Mouse (Mus musculus) mesoderm, embryonic 11.5 days (tissue): ENCODE results near the gene Pip5kl1.

Source experiments
- DNase-seq: peaks from one replicate; pipeline ENCODE4 v3.0.0-alpha.2; 2012; ENCODE audit warnings: low read depth, low spot score

The Pip5kl1 gene

GRCm38 (mm10) chr2:32582830-32583799 lies 8.5 kb downstream of the Pip5kl1 start:
- DNase-seq = peak; percentile 92

GRCm38 (mm10) chr2:32585149-32585714 lies 10.6 kb downstream of the Pip5kl1 start:
- no peak for DNase-seq

- peak; percentile 97 for DNase-seq
Measured at GRCm38 (mm10) chr2:32586871-32587351, 12.3 kb downstream of the Pip5kl1 start, which contains the start of gene St6galnac4. Gene St6galnac4, plus strand, starts transcription at chr2:32587095.

DNA sequence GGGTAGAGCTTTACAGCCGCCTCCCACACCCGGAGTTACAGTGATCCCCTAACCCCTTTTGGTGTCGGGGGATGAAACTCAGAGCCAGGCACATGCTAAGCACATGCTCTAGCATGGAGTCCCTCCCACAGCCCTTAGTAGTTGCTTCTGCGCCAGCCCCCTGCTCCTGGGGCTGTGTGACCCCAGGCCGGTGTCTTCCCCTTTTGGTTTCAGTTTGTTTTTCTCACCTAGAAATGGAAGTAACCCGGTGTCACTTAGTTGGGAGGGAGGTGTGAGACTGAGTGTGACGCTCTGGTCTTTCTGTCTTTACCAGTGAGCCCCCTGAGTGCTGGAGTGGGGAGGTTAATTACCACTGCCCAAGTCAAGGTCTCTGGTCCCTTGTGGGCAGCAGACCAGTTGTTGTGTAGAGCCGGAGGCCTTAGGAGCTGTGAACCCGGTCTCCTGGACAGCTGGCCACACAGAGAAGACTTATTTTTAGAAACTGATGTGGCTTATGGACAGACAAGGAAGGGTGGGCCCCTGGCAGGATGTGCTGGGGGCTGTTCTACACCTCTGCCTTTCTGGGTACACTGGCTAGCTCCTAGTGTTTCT lies 13.2 kb downstream of the Pip5kl1 start:
- DNase-seq = no peak

DNA sequence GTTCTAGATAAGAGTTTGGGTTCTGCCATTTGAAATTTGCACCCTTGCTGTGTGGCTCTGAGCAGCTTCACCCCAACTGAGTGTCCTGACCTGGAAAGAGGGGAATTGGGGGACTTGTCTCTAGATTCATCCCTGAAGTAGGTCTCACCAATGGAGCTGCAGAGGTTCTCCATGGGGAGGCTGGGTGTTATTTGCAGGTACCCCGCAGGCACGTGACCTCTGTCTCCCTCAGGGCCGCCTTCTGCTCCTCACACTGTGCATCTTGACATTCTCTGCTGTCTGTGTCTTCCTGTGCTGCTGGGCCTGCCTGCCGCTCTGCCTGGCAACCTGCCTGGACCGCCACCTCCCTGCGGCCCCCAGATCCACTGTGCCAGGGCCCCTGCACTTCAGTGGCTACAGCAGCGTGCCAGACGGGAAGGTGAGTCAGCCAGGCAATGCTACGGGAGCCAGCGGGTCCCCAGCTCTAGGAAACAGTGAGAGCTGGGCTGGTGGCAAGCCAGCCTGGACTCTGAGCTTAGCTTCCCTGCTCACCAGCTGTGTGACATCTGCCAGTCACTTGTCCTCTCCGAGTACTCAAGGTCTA lies 14.7 kb downstream of the Pip5kl1 start:
- no peak for DNase-seq

DNA sequence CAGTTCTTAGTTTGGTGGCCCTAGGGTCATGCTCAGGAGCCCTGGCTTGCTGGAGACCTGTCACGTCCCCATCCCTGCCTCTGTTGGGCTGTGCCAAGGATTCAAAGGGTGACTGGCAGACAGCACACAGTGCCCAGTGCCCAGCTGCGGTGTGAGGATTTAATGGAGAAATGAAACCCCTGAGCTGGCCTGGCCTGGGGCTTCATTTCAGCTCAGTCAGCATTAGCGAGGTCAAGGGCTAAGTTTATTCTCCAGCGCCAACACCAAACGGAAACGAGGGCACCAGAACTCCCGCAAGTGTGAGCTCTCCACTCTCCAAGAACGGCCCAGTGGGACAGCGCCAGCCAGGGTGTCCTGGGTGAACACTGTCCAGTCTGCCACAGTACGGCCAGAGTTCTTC lies 15.6 kb downstream of the Pip5kl1 start:
- DNase-seq = no peak

GRCm38 (mm10) chr2:32591249-32591648 lies 16.7 kb downstream of the Pip5kl1 start:
- no peak for DNase-seq

DNA sequence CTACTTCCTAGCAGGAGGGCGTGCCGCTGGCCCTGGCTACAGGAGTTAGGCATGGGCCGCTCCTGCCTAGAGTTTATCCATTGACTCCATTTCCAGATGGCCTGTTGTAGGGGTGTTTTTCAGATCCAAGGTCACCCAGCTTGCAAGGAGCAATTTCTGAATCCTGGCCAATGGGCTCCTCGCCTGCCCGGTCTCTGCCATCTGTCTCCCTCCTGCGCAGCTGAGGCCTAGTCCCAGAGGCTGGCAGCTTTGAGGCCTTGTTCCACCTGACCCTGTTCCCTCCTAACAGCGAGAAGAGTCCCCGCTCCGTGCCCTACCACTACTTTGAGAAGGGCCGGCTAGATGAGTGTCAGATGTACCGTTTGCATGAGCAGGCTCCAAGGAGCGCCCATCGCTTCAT lies 22.1 kb downstream of the Pip5kl1 start:
- no peak for DNase-seq

- no peak for DNase-seq
Measured at GRCm38 (mm10) chr2:32597248-32597647, 22.7 kb downstream of the Pip5kl1 start.

GRCm38 (mm10) chr2:32597699-32598098 lies 23.1 kb downstream of the Pip5kl1 start:
- DNase-seq = no peak

GRCm38 (mm10) chr2:32598506-32598905 lies 23.9 kb downstream of the Pip5kl1 start:
- no peak for DNase-seq

DNA sequence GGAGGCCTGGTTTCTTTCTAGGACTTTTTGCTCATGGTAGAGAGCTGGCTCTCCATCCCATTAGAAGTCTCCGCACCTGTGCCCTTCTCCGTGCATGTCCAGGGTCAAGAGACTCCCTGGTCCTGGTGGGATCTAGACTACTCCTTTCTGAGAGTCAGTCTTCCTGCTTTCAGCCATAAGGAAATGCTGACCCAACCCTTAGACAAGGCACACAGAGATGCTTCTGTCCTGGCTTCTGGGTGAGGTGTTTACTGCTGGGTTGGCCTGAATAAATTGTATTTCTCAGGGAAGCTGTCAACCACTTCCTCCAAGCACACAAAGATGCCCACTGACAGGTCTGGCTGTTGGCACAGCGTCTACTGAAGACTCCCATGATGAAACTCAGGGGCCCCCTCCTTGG lies 24.8 kb downstream of the Pip5kl1 start, which contains the start of gene St6galnac6:
TSS of gene St6galnac6 (plus strand) at position 301 of the 400 bp plus-strand sequence.
- no peak for DNase-seq

DNA sequence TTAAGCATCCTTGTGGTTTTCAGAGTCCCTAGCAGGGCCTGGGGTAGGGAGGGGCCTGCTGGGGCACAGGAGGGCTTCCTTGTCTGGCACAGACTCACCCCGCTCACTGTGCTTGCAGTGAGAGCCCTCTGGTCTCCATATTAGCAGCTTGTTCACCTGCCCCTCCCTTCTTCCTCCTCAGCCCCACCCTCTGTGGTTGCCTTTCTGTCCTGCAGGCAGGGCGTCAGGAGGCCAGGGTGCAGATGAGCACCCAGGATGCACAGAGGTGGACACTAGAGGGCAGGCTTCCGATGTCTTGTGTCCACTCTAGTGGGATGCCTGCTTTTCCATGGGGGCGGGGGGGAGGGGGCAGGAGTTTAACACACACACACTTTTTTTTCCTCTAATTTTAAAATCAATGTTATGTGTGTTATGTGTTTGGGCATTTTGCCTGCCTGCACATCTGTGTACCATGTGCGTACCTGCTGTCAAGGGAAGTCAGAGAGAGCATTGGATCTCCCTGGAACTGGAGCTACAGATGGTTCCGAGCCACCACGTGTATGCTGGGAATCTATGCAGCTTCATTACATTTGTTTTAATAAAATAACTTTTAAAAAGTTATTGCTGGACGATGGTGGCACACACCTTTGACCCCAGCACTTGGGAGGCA lies 26.9 kb downstream of the Pip5kl1 start:
- no peak for DNase-seq

- DNase-seq = peak; percentile 84
Measured at GRCm38 (mm10) chr2:32602600-32603054, 28.0 kb downstream of the Pip5kl1 start.

- no peak for DNase-seq
Measured at GRCm38 (mm10) chr2:32604631-32605030, 30.0 kb downstream of the Pip5kl1 start.

DNA sequence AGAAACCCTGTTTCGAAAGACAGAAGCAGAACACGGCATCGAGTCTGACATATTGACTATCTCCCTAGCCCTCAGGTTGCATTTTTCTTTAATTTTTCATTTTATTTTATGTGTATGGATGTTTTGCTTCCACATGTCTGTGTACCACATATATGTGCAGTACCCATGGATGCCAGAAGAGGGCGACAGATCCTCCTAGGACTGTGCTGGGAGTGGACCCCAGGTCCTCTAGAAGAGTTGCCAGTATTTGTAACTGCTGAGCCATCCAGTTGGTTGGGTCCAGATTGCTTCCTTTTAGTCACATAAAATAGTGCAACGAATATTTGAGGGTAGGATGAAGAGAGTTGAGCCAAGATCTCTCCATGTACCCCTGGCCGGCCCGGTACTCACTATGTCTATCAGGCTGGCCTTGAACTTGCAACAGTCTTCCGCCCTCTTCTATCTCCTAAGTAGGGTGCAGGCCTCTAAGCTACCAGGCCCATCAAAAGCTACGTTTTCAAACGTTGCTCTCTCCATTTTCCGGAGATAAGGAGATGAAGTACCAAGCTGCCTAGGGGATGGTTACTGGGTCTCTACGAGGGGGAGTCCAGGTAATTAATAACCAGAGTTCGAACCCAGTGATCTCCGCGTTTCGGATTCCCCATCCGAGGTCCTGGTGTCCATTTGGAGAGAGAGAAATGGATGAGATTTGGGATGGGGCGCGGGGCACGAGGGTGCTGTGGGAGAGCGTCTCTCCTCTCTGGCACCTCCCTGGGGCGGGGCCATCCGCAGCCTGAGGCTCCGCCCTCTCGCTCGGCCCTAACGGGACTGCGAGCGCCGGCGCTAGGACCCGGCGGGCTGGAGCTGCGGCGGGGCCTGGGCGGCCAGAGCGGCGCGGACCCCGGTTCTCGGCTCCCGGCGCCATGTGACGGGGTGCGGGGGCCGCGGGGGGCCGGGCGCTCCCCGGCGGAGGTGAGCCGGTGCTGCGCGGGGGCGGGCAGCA lies 31.9 kb downstream of the Pip5kl1 start:
- peak; percentile 85 for DNase-seq

DNA sequence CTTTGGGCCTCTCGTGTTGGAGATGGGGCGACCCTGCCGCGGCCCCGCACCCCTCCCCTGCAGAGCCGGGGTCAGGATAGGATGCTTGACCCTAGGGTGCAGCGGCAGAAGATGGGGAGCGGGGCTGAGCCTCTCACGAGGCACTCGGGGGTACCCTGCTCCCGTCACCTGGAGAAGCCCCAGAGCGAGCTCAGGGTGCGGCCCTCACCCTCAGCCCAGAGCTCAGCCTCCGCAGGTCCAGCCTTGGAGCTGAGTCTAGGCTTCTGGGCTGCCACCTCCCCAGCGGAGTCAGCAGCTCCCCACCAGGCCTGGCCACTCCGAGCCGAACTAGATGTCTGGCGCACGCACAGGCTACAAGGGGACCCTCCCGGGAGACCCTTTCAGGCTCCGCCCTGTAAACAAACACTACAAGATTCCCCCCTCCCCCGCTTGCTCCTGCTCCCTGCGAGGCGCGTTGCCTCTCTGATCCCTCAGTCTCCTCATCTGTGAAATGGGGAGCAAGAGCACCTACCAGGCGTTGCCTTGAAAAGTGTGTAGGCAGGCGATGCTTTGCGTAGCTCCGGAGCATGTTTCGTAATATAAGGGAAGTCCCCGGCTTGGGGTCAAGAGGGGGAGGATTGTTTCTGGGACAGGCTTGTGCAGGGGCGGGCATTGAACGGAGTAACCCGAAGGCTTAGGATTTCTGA lies 32.8 kb downstream of the Pip5kl1 start:
- DNase-seq = peak; percentile 63

GRCm38 (mm10) chr2:32608141-32608777 lies 33.7 kb downstream of the Pip5kl1 start:
- DNase-seq = peak; percentile 83
